Mouse (Mus musculus) limb, embryonic 12.5 days (tissue): ENCODE results near the gene Cux2. TPM values are rescaled to one million over a fixed set of nuclear protein-coding genes. Genes with fewer than 3 reads are reported as not detected.

ENCODE experiments used
- ATAC-seq: fragments of 200-750 bp; cut with Nextera tagmentation; 2 replicates; pipeline ENCODE4 v1.8.0; 2017; ENCODE audit warnings: low read depth, moderate TSS enrichment; ENCODE audit not compliant: insufficient number of reproducible peaks, insufficient read depth, low FRiP score, low TSS enrichment
- H3K27ac ChIP-seq: fragments of 300-500 bp; sonication (generic); 2 replicates; pipeline ENCODE4 v1.5.1; 2016; ENCODE audit warnings: mild to moderate bottlenecking, moderate library complexity
- H3K27me3 ChIP-seq: fragments of 300-500 bp; sonication (generic); 2 replicates; pipeline ENCODE4 v1.6.1; 2016; ENCODE audit warnings: mild to moderate bottlenecking, moderate library complexity
- H3K36me3 ChIP-seq: fragments of 300-500 bp; sonication (generic); 2 replicates; pipeline ENCODE4 v1.6.1; 2016; ENCODE audit warnings: mild to moderate bottlenecking, moderate library complexity
- H3K4me1 ChIP-seq: fragments of 300-500 bp; sonication (generic); replicated peaks from 2 replicates; pipeline ENCODE4 v1.6.1; 2016
- H3K4me2 ChIP-seq: fragments of 300-500 bp; sonication (generic); 2 replicates; pipeline ENCODE4 v1.6.1; 2016; ENCODE audit warnings: mild to moderate bottlenecking, moderate library complexity
- H3K4me3 ChIP-seq: fragments of 300-500 bp; sonication (generic); replicated peaks from 2 replicates; pipeline ENCODE4 v1.5.1; 2016; ENCODE audit warnings: mild to moderate bottlenecking
- H3K9ac ChIP-seq: fragments of 300-500 bp; sonication (generic); replicated peaks from 2 replicates; pipeline ENCODE4 v1.6.1; 2016; ENCODE audit warnings: mild to moderate bottlenecking, moderate library complexity
- H3K9me3 ChIP-seq: fragments of 300-500 bp; sonication (generic); 2 replicates; pipeline ENCODE4 v1.6.1; 2016; ENCODE audit warnings: mild to moderate bottlenecking, moderate library complexity
- WGBS: fragments of 180-500 bp; shearing (Covaris S2); methylation state at CpG from one replicate; pipeline ENCODE4 v1.1.7; 2016; 5-methylcytosine and 5-hydroxymethylcytosine counted together
- polyA plus RNA-seq: library from polyadenylated mRNA; unstranded; fragments of >200 nt; fragmentation: Nextera tagmentation; extraction: Ambion mirVana; gene quantifications from 2 replicates; pipeline ENCODE4 v1.2.1, GENCODE M21; 2016

The Cux2 gene
- polyA plus RNA-seq, 1 experiment from 2014 or later = 5.0 TPM

DNA sequence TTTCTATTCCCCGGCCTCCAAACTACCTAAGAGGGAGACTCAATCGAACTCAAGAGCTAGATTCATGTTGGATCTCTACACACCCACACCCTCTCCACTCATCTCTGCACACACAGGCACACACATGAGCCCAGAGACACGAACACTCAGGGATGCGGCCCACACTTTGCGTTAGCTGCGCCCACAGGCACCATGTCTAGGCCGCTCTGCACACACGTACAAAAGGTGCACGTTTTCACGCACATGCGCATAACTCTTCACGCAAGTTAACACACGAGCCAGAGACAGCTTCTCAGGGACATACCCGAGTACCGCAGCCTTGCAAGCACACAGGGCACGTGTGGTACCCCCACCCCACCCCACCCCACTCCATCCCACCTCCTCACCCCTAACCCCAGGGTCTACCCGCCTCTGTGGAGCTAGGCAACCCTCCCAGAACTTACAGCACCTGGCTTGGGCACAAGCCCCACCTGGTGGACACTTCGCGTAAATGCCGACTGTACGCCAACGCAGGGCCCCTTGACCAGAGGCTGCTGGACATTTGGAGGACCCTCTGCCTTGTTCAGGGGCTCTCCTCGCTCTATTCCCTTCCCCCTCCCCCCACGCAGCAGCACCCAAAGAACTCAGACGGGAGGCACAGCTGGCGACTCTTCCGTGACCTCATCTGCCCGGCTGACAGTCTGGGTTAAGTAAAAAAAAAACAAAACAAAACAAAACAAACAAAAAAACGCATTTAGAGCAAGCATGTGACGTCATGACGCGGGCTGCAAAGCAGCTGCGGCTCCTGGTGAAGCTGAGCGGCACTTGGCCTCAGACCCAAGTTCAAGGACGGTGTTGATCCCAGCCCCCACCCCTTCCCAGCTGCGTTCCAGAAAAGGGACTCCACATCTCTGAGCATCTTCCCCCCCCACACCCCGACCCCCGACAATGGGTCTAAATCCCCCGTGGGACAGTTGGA is 9.4 kb upstream of the Cux2 start:
- peaks cover 21% of the 10 kb centered on the region; the same call in 1 of the 2 replicates for H3K4me1 ChIP-seq
- H3K27me3 ChIP-seq = peaks cover 8% of the 10 kb centered on the region
- H3K4me2 ChIP-seq = peak overlapping the region; percentile 52
- WGBS = 31% methylated on average over 39 of the region's 39 CpGs
- no peaks in the 10 kb centered on the region for H3K36me3 ChIP-seq
- no peak for ATAC-seq
- H3K9ac ChIP-seq = 0 out of 2 replicates have a peak overlapping the region, but pooled peaks have one; percentile 4
- H3K4me3 ChIP-seq = peak overlapping the region; percentile 21
- no peak overlapping the region for H3K27ac ChIP-seq
- peaks cover 8% of the 10 kb centered on the region for H3K9me3 ChIP-seq

DNA sequence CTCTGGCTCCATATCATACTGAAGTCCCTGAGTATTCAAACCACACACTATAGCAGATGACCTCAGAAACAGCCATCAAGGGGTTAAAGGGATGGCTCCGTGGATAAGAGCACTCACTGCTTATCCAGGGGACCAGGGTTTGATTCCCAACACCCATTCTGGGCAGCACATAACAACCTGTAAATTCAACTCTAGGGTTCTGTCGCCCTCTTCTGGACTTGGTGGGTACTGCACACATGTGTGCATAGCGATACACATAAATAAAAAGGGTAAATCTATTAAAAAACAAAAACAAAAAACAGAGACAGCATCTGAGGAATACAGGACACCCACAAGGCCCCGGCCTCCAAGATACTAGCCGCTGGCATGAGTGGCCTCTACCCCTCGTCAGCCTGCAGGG is 7.7 kb upstream of the Cux2 start:
- Histone ChIP-seq H3K9ac (no peak overlapping the region), H3K27me3 (peaks cover 21% of the 10 kb centered on the region), H3K9me3 (peaks cover 8% of the 10 kb centered on the region), H3K27ac (no peak overlapping the region), H3K36me3 (no peaks in the 10 kb centered on the region), H3K4me3 (no peak overlapping the region), H3K4me1 (peaks cover 34% of the 10 kb centered on the region), H3K4me2 (no peak overlapping the region)
- no peak for ATAC-seq
- 70% methylated on average over 6 of the region's 6 CpGs for WGBS

DNA sequence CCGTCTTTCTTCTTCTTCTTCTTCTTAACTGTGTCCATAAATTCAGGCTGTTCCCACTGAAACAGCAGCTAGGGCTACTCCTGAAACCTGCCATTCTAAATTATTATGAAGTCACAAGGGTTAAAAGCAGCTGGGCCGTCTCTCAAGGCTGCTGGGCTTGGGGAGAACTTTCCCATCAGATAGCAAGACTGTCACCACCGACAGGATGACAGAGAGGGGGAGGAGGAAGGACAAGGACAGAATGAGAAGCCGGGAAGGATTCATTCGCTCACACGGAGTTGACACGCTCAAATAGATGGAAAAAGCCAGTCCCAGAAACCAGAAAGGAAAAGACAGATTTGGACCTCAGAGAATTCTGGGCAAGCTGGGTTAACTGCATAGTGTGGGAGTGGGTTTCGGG is 6.7 kb upstream of the Cux2 start:
- Histone ChIP-seq H3K27ac (no peak overlapping the region), H3K9me3 (peaks cover 8% of the 10 kb centered on the region), H3K9ac (no peak overlapping the region), H3K36me3 (no peaks in the 10 kb centered on the region), H3K4me2 (no peak overlapping the region), H3K4me3 (no peak overlapping the region), H3K4me1 (peaks cover 28% of the 10 kb centered on the region), H3K27me3 (peaks cover 24% of the 10 kb centered on the region)
- WGBS = 82% methylated on average over 8 of the region's 8 CpGs
- no peak for ATAC-seq

DNA sequence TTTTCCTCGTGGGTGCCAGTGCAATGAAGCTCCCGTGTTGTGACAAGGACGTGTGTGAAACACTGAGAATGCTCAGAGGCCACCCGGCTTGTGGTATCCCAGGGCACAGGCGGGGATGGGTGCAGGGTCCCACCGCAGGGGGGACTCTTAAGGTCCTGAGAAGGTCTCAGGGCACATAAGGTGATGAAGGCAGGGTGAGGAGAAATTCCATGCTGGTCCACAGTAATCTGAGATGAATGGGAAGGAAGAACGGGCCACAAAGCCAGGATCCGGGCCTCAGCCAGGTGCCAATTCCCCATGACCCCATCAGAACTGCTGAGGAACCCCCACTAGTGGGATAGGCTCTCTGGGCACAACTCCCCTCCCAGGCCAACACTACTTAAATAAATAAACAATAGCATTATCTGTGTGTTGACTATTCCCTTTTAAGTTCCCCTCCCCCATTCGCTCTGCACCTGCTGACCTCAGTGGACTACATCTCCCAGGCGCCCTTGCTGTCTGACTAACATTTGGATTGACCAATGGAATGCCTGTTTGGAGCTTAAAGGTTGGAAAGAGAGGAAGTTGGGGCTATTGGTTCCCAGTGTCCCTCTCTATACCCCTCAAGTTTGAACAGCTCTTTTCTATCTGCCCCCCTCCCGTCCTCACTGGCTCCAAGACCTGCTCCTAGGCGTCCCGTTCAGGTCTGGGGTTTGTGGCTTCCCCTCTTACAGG is 4.4 kb upstream of the Cux2 start:
- no peak for ATAC-seq
- H3K27me3 ChIP-seq = peaks cover 45% of the 10 kb centered on the region
- peak overlapping the region; percentile 46 for H3K4me2 ChIP-seq
- no peaks in the 10 kb centered on the region for H3K36me3 ChIP-seq
- no peak overlapping the region for H3K27ac ChIP-seq
- H3K9ac ChIP-seq = no peak overlapping the region
- H3K9me3 ChIP-seq = peaks cover 8% of the 10 kb centered on the region
- WGBS = 35% methylated on average over 13 of the region's 13 CpGs
- H3K4me1 ChIP-seq = peaks cover 31% of the 10 kb centered on the region
- peak overlapping the region; percentile 18; the same call in 1 of the 2 replicates for H3K4me3 ChIP-seq

DNA sequence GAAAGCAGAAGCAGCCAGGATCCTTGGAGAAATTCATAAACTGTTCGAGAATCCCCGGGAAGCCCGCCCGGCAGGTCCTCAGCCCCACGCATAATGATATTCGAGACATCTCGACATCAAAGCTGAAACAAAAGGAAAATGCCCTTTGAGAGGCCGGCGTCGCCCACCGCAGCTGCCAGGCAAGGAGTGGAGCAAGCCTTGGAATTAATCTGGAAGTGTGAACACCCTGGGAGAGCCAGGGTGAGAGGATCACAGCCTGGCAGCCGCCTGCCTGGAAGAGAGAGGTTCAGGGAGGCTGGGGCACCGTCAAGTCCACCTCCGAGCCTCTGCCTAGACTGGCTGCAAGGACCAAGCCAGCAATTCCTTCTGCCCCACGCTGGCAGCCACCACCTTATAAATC is 3.7 kb upstream of the Cux2 start:
- H3K4me1 ChIP-seq = peaks cover 35% of the 10 kb centered on the region
- H3K4me2 ChIP-seq = peak overlapping the region; percentile 21; the same call in 1 of the 2 replicates
- no peak for ATAC-seq
- 12% methylated on average over 15 of the region's 15 CpGs for WGBS
- no peak overlapping the region for H3K4me3 ChIP-seq
- peaks cover 52% of the 10 kb centered on the region for H3K27me3 ChIP-seq
- H3K9me3 ChIP-seq = peaks cover 8% of the 10 kb centered on the region
- H3K9ac ChIP-seq = no peak overlapping the region; the same call in 1 of the 2 replicates
- no peaks in the 10 kb centered on the region for H3K36me3 ChIP-seq
- no peak overlapping the region for H3K27ac ChIP-seq

DNA sequence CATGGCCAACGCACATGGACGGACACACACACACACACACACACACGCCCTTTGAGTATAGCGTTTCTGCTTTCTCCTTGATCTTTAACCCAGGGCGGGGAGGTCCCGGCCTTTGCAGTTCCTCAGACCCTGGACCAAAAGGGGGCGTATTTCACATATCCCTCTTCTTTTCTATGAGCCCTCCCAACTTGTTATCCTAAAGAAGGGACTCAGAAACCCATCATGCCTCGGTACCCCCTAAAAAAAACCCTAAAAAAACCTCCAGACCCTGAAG is 867 bp upstream of the Cux2 start:
- 4% methylated on average over 8 of the region's 8 CpGs for whole genome bisulfite sequencing
- Histone ChIP-seq H3K27me3 (peaks cover 80% of the 10 kb centered on the region), H3K9ac (peak overlapping the region; percentile 81; the same call in 1 of the 2 replicates)

DNA sequence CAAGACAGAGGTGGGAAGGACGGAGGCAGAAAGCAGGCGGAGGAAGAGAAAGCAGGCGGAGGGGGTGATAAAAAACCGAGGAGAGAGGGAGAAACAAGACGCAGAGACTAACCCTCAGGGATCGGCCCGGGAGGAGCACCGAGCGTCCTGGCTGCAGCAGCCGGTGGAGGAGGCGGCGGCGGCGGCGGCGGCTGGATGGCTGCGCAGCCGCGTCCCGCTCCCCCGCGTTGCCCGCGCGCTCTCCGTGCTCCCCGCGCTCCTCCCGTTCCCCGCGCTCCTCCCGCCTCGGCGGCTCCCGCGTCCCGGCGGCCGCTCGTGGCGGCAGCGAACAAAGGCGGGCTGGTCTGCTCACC is 262 bp downstream of the Cux2 start:
- H3K27me3 ChIP-seq = peaks cover 88% of the 10 kb centered on the region
- peak overlapping the region; percentile 63 for H3K4me2 ChIP-seq
- H3K27ac ChIP-seq = 0 out of 2 replicates have a peak overlapping the region, but pooled peaks have one; percentile 45
- H3K4me1 ChIP-seq = peaks cover 43% of the 10 kb centered on the region
- no peaks in the 10 kb centered on the region for H3K36me3 ChIP-seq
- ATAC-seq = peak; percentile 4; the same call in 1 of the 2 replicates
- H3K4me3 ChIP-seq = peak overlapping the region; percentile 84
- under 1% methylated on average over 36 of the region's 43 CpGs for WGBS
- H3K9ac ChIP-seq = peak overlapping the region; percentile 81
- no peaks in the 10 kb centered on the region for H3K9me3 ChIP-seq

More for the DNA sequence above, 867 bp upstream of the Cux2 start:
- Histone ChIP-seq H3K27ac (no peak overlapping the region), H3K4me2 (peak overlapping the region; percentile 63), H3K9me3 (no peaks in the 10 kb centered on the region), H3K36me3 (no peaks in the 10 kb centered on the region), H3K4me1 (peaks cover 43% of the 10 kb centered on the region), H3K4me3 (peak overlapping the region; percentile 84)
- ATAC-seq = no peak

DNA sequence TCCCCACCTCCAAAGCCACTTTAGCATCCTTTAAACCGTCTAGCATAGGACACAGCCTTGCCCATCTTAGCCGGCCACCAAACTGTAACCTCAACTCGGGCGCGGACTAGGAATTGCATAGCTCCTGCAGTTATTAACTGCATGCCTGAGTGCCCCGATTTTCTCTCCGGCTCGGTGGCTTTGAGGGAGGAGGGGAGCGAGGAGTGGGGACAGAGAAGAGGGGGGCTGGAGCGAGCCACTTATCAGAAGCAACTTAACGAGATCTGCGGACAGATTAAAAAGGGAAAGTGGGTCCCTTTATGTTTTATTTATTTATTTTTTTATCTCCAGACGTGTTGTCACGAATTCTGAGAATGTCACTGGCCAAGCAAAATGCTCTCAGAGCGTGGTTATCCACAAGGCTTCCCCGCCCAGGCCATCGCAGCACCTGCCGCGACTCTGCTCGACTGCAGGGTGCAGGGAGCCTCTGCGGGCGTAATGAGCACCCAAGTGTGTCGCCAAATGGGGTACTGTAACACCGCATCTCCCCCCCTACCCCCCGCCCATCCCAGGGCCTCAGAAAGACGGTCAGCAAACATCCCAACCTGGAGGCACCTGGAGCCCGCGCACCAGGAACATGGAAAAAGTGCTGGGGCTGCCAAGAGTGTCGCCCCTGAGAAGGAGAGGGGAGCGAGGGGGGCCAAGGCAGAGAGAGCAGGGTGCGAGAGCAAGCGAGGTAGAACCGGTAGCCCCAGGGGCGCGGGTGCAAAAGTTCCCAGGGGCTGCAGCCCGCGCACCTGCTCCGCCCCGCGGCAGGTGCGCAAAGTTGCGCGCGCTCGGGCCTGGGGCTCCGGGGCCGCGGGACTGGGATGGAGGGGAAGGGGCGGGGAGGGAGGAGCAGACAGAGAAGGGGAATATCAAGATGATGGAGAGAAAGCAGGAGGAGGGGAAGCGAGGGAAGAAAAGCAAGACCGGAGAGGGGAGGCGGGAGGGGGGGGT is 927 bp downstream of the Cux2 start:
- Histone ChIP-seq H3K27me3 (peaks cover 84% of the 10 kb centered on the region), H3K36me3 (no peaks in the 10 kb centered on the region), H3K4me2 (peak overlapping the region; percentile 63), H3K9me3 (no peaks in the 10 kb centered on the region), H3K9ac (peak overlapping the region; percentile 81), H3K27ac (no peak overlapping the region), H3K4me3 (peak overlapping the region; percentile 84), H3K4me1 (peaks cover 41% of the 10 kb centered on the region)
- no peak for ATAC-seq
- WGBS = 2% methylated on average over 52 of the region's 52 CpGs

DNA sequence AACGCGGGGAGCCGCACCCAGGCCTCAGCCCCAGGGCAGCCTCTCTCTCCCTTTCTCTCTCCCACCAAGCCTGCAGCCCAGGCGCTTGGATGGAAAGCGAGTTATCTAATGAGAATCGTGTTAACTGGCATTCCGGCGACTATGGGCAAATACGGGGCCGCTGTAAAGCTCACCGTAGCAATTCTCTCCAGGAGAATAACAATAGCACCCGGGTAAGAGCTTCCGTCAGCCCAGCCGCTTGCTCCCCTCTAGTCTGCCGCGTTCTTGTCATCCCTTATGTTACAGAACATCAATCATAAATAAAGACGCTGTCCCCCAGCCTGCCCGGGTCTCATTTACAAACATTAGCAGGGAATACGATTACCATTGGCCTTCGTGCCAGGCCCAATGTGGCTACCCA is 1.6 kb downstream of the Cux2 start:
- Histone ChIP-seq H3K27me3 (peaks cover 76% of the 10 kb centered on the region), H3K4me2 (peak overlapping the region; percentile 63)
- WGBS = 3% methylated on average over 20 of the region's 20 CpGs

DNA sequence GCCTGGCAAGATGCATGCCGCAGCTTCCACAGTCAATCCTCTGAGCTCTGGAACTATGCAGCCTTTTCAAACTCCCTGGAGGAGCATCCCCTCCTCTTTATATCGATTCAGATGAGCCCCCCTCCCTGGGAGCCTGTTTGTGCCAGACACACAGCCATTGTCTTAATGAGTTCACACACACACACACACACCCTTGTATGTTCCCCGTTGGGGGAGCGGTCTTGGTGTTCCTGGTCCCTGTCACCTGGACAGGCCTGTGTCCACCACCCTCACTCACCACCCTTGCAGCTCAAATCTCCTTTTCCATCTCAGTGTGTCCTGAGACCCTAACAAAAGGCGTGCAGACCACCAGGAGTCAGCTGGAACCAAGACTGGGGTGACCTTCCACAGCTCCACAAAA is 2.1 kb downstream of the Cux2 start:
- no peak for ATAC-seq
- H3K4me1 ChIP-seq = peaks cover 29% of the 10 kb centered on the region
- H3K4me2 ChIP-seq = peak overlapping the region; percentile 63
- peaks cover 73% of the 10 kb centered on the region for H3K27me3 ChIP-seq
- peak overlapping the region; percentile 84 for H3K4me3 ChIP-seq
- H3K9ac ChIP-seq = peak overlapping the region; percentile 40; the same call in 1 of the 2 replicates
- no peaks in the 10 kb centered on the region for H3K36me3 ChIP-seq
- no peaks in the 10 kb centered on the region for H3K9me3 ChIP-seq
- 45% methylated on average over 5 of the region's 5 CpGs for WGBS
- H3K27ac ChIP-seq = no peak overlapping the region

More for the DNA sequence above, 1.6 kb downstream of the Cux2 start:
- Histone ChIP-seq H3K4me1 (peaks cover 33% of the 10 kb centered on the region), H3K27ac (no peak overlapping the region), H3K9ac (peak overlapping the region; percentile 40; the same call in 1 of the 2 replicates), H3K9me3 (no peaks in the 10 kb centered on the region), H3K4me3 (peak overlapping the region; percentile 84), H3K36me3 (no peaks in the 10 kb centered on the region)
- no peak for ATAC-seq
